Mouse (Mus musculus): ENCODE results near the gene Nucb1. TPM values are rescaled to one million over a fixed set of nuclear protein-coding genes. Genes with fewer than 3 reads are reported as not detected.
"Not testable (repeated sequence)": the region's sequence is repeated elsewhere in the genome, so short reads cannot be mapped to it uniquely, and the experiment has no call there.

Nucb1 gene
- polyA plus RNA-seq, 1 experiment: 296 TPM

- Histone ChIP-seq H3K27ac (ENCODE audit: insufficient read depth, low read depth, low read length) (peak within 1 kb of the TSS; percentile 78), H3K4me1 (ENCODE audit: control insufficient read depth, insufficient read depth, low read length) (peaks cover 27% of the 10 kb centered on the region), H3K4me3 (ENCODE audit: insufficient read depth, low read length) (peak within 1 kb of the TSS; percentile 89)
- no peak for TF ChIP-seq CTCF (IDR thresholded peaks at IDR 0.05; ENCODE audit: low read depth, low read length)
- no peak for TF ChIP-seq POLR2A (IDR thresholded peaks at IDR 0.05; ENCODE audit: borderline replicate concordance, low read depth, low read length)
Measured at GRCm38 (mm10) chr7:45466283-45467089, 43.7 kb downstream of the Nucb1 start, which contains the start of gene Bax. Gene Bax, minus strand, starts transcription at chr7:45466898.

- H3K27ac ChIP-seq (ENCODE audit: insufficient read depth, low read depth, low read length): peak overlapping the region; percentile 78
- no peak for TF ChIP-seq POLR2A (IDR thresholded peaks at IDR 0.05; ENCODE audit: borderline replicate concordance, low read depth, low read length)
- TF ChIP-seq CTCF (IDR thresholded peaks at IDR 0.05; ENCODE audit: low read depth, low read length): no peak
- peak overlapping the region; percentile 89 for H3K4me3 ChIP-seq (ENCODE audit: insufficient read depth, low read length)
- H3K4me1 ChIP-seq (ENCODE audit: control insufficient read depth, insufficient read depth, low read length): peaks cover 32% of the 10 kb centered on the region
Measured at GRCm38 (mm10) chr7:45465549-45465948, 44.7 kb downstream of the Nucb1 start.

GRCm38 (mm10) chr7:45465112-45465511 lies 45.1 kb downstream of the Nucb1 start:
- Histone ChIP-seq H3K4me1 (ENCODE audit: control insufficient read depth, insufficient read depth, low read length) (peaks cover 36% of the 10 kb centered on the region), H3K27ac (ENCODE audit: insufficient read depth, low read depth, low read length) (peak overlapping the region; percentile 78), H3K4me3 (ENCODE audit: insufficient read depth, low read length) (peak overlapping the region; percentile 89)
- TF ChIP-seq CTCF (IDR thresholded peaks at IDR 0.05; ENCODE audit: low read depth, low read length) (no peak), POLR2A (IDR thresholded peaks at IDR 0.05; ENCODE audit: borderline replicate concordance, low read depth, low read length) (no peak)

DNA sequence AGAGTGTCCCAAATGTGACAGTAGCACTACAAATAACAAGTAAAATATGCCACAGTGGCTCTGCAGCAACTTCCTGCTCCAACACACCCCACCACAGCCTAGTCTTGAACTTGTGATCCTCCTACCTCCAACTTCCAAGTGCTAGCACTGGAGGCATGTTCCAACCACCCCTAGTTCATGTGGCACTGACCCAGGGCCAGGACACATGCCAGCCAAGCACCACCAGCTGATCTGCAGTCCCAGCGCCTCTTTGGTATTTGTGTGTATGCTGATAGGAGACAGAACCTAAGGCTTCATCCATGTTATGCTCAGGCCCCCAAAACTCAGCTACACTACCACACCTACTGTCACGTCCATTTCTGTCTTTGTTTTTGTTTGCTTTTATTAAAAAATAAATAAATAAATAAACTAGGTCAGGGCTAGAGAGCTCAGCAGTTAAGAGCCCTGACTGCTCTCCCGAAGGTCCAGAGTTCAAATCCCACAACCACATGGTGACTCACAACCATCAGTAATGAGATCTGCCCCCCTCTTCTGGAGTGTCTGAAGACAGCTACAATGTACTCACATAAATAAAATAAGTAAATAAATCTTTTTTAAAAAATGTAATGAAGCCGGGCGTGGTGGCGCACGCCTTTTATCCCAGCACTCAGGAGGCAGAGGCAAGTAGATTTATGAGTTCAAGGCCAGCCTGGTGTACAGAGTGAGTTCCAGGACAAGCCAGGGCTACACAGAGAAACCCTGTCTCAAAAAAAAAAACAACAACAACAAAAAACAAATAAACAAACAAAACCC lies 46.0 kb downstream of the Nucb1 start:
- TF ChIP-seq CTCF (IDR thresholded peaks at IDR 0.05; ENCODE audit: low read depth, low read length) (no peak), POLR2A (IDR thresholded peaks at IDR 0.05; ENCODE audit: borderline replicate concordance, low read depth, low read length) (no peak)
- H3K27ac ChIP-seq (ENCODE audit: insufficient read depth, low read depth, low read length): peak overlapping the region; percentile 22
- H3K4me1 ChIP-seq (ENCODE audit: control insufficient read depth, insufficient read depth, low read length): peaks cover 36% of the 10 kb centered on the region
- peak overlapping the region; percentile 89; the same call in 1 of the 2 replicates for H3K4me3 ChIP-seq (ENCODE audit: insufficient read depth, low read length)

- not testable (repeated sequence) for H3K4me3 ChIP-seq (ENCODE audit: insufficient read depth, low read length); H3K27ac ChIP-seq (ENCODE audit: insufficient read depth, low read depth, low read length)
- H3K4me1 ChIP-seq (ENCODE audit: control insufficient read depth, insufficient read depth, low read length): peaks cover 36% of the 10 kb centered on the region
Measured at GRCm38 (mm10) chr7:45462868-45463267, 47.3 kb downstream of the Nucb1 start.

GRCm38 (mm10) chr7:45462325-45462724 lies 47.9 kb downstream of the Nucb1 start:
- H3K4me1 ChIP-seq (ENCODE audit: control insufficient read depth, insufficient read depth, low read length): peaks cover 36% of the 10 kb centered on the region
- peak overlapping the region; percentile 10 for H3K27ac ChIP-seq (ENCODE audit: insufficient read depth, low read depth, low read length)
- no peak overlapping the region for H3K4me3 ChIP-seq (ENCODE audit: insufficient read depth, low read length)
- TF ChIP-seq CTCF (IDR thresholded peaks at IDR 0.05; ENCODE audit: low read depth, low read length) (no peak), POLR2A (IDR thresholded peaks at IDR 0.05; ENCODE audit: borderline replicate concordance, low read depth, low read length) (no peak)

DNA sequence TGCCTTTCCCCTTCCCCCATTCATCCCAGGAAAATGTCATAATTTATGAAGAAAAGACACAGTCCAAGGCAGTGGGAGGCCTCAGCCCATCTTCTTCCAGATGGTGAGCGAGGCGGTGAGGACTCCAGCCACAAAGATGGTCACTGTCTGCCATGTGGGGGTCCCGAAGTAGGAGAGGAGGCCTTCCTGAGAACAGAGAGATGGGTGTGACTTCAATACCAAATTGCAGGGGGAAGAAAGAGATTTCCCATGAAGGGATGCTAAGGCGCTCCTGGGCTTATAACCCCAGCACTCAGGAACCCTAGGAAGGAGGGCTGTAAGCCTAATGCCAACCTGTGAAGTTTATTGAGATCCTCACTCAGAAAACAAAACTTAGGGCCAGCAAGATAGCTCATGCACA lies 48.4 kb downstream of the Nucb1 start:
- peaks cover 32% of the 10 kb centered on the region for H3K4me1 ChIP-seq (ENCODE audit: control insufficient read depth, insufficient read depth, low read length)
- H3K4me3 ChIP-seq (ENCODE audit: insufficient read depth, low read length): no peak overlapping the region

DNA sequence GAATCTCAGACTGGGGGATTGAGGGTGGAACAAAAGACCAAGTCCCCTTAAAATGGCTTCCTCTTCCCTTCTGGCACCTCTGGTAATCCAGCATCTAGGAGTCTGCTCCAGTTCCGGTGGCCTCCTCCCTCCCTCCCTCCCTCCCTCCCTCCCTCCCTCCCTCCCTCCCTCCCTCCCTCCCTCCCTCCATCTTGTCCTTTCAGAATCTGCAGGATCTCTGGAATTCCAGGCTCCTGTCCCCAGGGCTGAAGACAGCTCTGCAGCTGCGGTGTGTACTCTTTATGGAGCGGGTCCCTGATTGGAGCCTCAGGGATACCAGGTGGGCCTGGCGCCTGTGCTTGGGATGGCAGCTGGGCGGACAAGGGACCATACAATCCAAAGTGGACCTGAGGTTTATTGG lies 48.9 kb downstream of the Nucb1 start:
- no peak for TF ChIP-seq POLR2A (IDR thresholded peaks at IDR 0.05; ENCODE audit: borderline replicate concordance, low read depth, low read length)
- no peak for TF ChIP-seq CTCF (IDR thresholded peaks at IDR 0.05; ENCODE audit: low read depth, low read length)
- peak overlapping the region; percentile 55; the same call in 1 of the 2 replicates for H3K4me3 ChIP-seq (ENCODE audit: insufficient read depth, low read length)
- peak overlapping the region; percentile 98 for H3K27ac ChIP-seq (ENCODE audit: insufficient read depth, low read depth, low read length)
- H3K4me1 ChIP-seq (ENCODE audit: control insufficient read depth, insufficient read depth, low read length): peaks cover 32% of the 10 kb centered on the region

More for the DNA sequence above, 48.4 kb downstream of the Nucb1 start:
- H3K27ac ChIP-seq (ENCODE audit: insufficient read depth, low read depth, low read length): peak overlapping the region; percentile 98
- TF ChIP-seq POLR2A (IDR thresholded peaks at IDR 0.05; ENCODE audit: borderline replicate concordance, low read depth, low read length): no peak
- TF ChIP-seq CTCF (IDR thresholded peaks at IDR 0.05; ENCODE audit: low read depth, low read length): no peak

- Histone ChIP-seq H3K4me3 (ENCODE audit: insufficient read depth, low read length) (peak overlapping the region; percentile 55), H3K4me1 (ENCODE audit: control insufficient read depth, insufficient read depth, low read length) (peaks cover 32% of the 10 kb centered on the region), H3K27ac (ENCODE audit: insufficient read depth, low read depth, low read length) (peak overlapping the region; percentile 98)
- TF ChIP-seq CTCF (IDR thresholded peaks at IDR 0.05; ENCODE audit: low read depth, low read length) (no peak), POLR2A (IDR thresholded peaks at IDR 0.05; ENCODE audit: borderline replicate concordance, low read depth, low read length) (no peak)
Measured at GRCm38 (mm10) chr7:45460860-45461314, 49.3 kb downstream of the Nucb1 start.

GRCm38 (mm10) chr7:45460377-45460776 lies 49.8 kb downstream of the Nucb1 start:
- TF ChIP-seq CTCF (IDR thresholded peaks at IDR 0.05; ENCODE audit: low read depth, low read length): no peak
- TF ChIP-seq POLR2A (IDR thresholded peaks at IDR 0.05; ENCODE audit: borderline replicate concordance, low read depth, low read length): no peak
- peak overlapping the region; percentile 55 for H3K4me3 ChIP-seq (ENCODE audit: insufficient read depth, low read length)
- peaks cover 32% of the 10 kb centered on the region for H3K4me1 ChIP-seq (ENCODE audit: control insufficient read depth, insufficient read depth, low read length)

More at GRCm38 (mm10) chr7:45460377-45460776, 49.8 kb downstream of the Nucb1 start:
- peak overlapping the region; percentile 98 for H3K27ac ChIP-seq (ENCODE audit: insufficient read depth, low read depth, low read length)

Measured in bone marrow macrophage, adult 2 months (primary cell).